Mouse (Mus musculus) embryonic facial prominence, embryonic 14.5 days (tissue): ENCODE results near the gene Nrxn2. TPM values are rescaled to one million over a fixed set of nuclear protein-coding genes. Genes with fewer than 3 reads are reported as not detected.

ENCODE experiments used
- ATAC-seq: fragments of 200-750 bp; cut with Nextera tagmentation; 2 replicates; pipeline ENCODE4 v1.8.0; 2017; ENCODE audit warnings: low read depth, moderate number of reproducible peaks, moderate TSS enrichment
- DNase-seq: peaks from one replicate; pipeline ENCODE4 v3.0.0-alpha.2; 2015; ENCODE audit warnings: low spot score
- H3K27ac ChIP-seq: fragments of 300-500 bp; sonication (generic); replicated peaks from 2 replicates; pipeline ENCODE4 v1.5.1; 2014; ENCODE audit warnings: low read depth, mild to moderate bottlenecking, low read length, moderate library complexity
- H3K27me3 ChIP-seq: fragments of 300-500 bp; sonication (generic); replicated peaks from 2 replicates; pipeline ENCODE4 v1.6.1; 2014; ENCODE audit warnings: low read length; ENCODE audit not compliant: control insufficient read depth, insufficient read depth
- H3K36me3 ChIP-seq: fragments of 300-500 bp; sonication (generic); 2 replicates; pipeline ENCODE4 v1.6.1; 2014; ENCODE audit warnings: low read length, mixed read lengths; ENCODE audit not compliant: control insufficient read depth, insufficient read depth
- H3K4me1 ChIP-seq: fragments of 300-500 bp; sonication (generic); 2 replicates; pipeline ENCODE4 v1.6.1; 2014; ENCODE audit warnings: antibody characterized with exemption, low read length; ENCODE audit not compliant: control insufficient read depth, insufficient read depth
- H3K4me2 ChIP-seq: fragments of 300-500 bp; sonication (generic); 2 replicates; pipeline ENCODE4 v1.6.1; 2014; ENCODE audit warnings: low read depth, mild to moderate bottlenecking, low read length, moderate library complexity, mixed read lengths
- H3K4me3 ChIP-seq: fragments of 300-500 bp; sonication (generic); 2 replicates; pipeline ENCODE4 v1.5.1; 2014; ENCODE audit warnings: low read depth, mild to moderate bottlenecking, low read length
- H3K9ac ChIP-seq: fragments of 300-500 bp; sonication (generic); 2 replicates; pipeline ENCODE4 v1.6.1; 2014; ENCODE audit warnings: low read depth, mild to moderate bottlenecking, low read length, moderate library complexity, mixed read lengths
- H3K9me3 ChIP-seq: fragments of 300-500 bp; sonication (generic); 2 replicates; pipeline ENCODE4 v1.6.1; 2016; ENCODE audit warnings: low read length; ENCODE audit not compliant: control insufficient read depth
- WGBS: fragments of 180-500 bp; shearing (Covaris S2); extraction: QIAGEN DNeasy Blood & Tissue Kit; methylation state at CpG from one replicate; pipeline ENCODE4 v1.1.7; 2014; 5-methylcytosine and 5-hydroxymethylcytosine counted together
- polyA plus RNA-seq: library from polyadenylated mRNA; unstranded; fragments of >200 nt; fragmentation: Nextera tagmentation; extraction: Ambion mirVana; gene quantifications from 2 replicates; pipeline ENCODE4 v1.2.1, GENCODE M21; 2014

Gene Nrxn2
- polyA plus RNA-seq, 1 experiment from 2014 or later = 3.4 TPM

DNA sequence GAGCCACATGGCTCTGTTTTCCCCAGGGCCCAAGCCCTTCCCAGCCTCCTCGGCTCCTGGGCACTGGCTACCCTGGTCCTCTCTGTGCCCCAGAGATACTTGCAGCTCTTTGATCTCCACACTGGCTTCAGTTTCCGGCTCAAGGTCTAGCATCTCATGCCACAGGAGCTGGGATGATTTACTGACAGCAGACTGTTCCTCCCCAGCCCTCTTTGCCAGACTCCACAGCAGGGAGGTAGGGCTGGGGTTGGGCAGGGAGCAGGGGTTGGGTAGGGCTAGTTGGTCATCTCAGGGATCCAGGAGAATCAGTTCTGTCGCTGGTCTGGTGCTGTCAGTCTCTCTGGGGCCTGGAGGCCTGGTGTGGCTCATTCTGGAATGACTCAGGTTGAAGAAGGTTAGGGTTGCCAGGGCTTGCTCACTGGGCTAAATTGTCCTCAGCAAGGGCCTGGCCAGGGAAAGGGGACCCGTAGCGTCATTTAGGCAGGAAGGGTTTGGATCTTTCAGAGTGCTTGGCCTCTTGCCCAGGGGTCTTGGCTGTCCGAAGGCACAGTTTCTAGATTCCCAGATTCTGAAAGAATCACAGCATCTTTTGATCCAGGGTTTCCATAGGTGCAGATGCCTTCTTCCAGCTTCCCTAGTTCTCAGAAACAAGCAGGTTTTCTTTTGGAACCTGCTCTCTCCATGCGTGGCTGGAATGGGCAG lies 28.4 kb downstream of the Nrxn2 start:
- DNase-seq (no peak), ATAC-seq (no peak)
- Histone ChIP-seq H3K4me3 (no peak overlapping the region), H3K4me1 (0 out of 2 replicates have a peak, but pooled peaks cover 4% of the 10 kb centered on the region), H3K9me3 (no peaks in the 10 kb centered on the region), H3K4me2 (no peak overlapping the region), H3K27me3 (no peaks in the 10 kb centered on the region), H3K9ac (no peak overlapping the region), H3K27ac (no peak overlapping the region), H3K36me3 (no peaks in the 10 kb centered on the region)
- 61% methylated on average over 7 of the region's 7 CpGs for WGBS

- H3K9ac ChIP-seq = no peak overlapping the region
- H3K9me3 ChIP-seq = no peaks in the 10 kb centered on the region
- no peak for DNase-seq
- no peak for ATAC-seq
- no peak overlapping the region for H3K4me2 ChIP-seq
- no peaks in the 10 kb centered on the region for H3K36me3 ChIP-seq
- WGBS = 49% methylated on average over 5 of the region's 5 CpGs
- no peak overlapping the region for H3K4me3 ChIP-seq
- no peaks in the 10 kb centered on the region for H3K27me3 ChIP-seq
- no peak overlapping the region for H3K27ac ChIP-seq
- 0 out of 2 replicates have a peak, but pooled peaks cover 4% of the 10 kb centered on the region for H3K4me1 ChIP-seq
Measured at GRCm38 (mm10) chr19:6448752-6449151, 30.2 kb downstream of the Nrxn2 start.

- Histone ChIP-seq H3K27me3 (no peaks in the 10 kb centered on the region), H3K9ac (no peak overlapping the region), H3K4me1 (0 out of 2 replicates have a peak, but pooled peaks cover 4% of the 10 kb centered on the region), H3K4me2 (no peak overlapping the region), H3K4me3 (no peak overlapping the region), H3K9me3 (no peaks in the 10 kb centered on the region), H3K36me3 (no peaks in the 10 kb centered on the region), H3K27ac (no peak overlapping the region)
- ATAC-seq = no peak
- no peak for DNase-seq
- WGBS = 65% methylated on average over 7 of the region's 7 CpGs
Measured at GRCm38 (mm10) chr19:6449841-6450240, 31.3 kb downstream of the Nrxn2 start.

- ATAC-seq (peak; percentile 91), DNase-seq (peak; percentile 93)
- Histone ChIP-seq H3K4me2 (no peak overlapping the region), H3K36me3 (no peaks in the 10 kb centered on the region), H3K9me3 (no peaks in the 10 kb centered on the region), H3K27me3 (no peaks in the 10 kb centered on the region), H3K4me1 (0 out of 2 replicates have a peak, but pooled peaks cover 4% of the 10 kb centered on the region), H3K9ac (0 out of 2 replicates have a peak overlapping the region, but pooled peaks have one; percentile 35), H3K27ac (no peak overlapping the region), H3K4me3 (no peak overlapping the region)
- WGBS = 23% methylated on average over 6 of the region's 6 CpGs
Measured at GRCm38 (mm10) chr19:6452030-6452494, 33.5 kb downstream of the Nrxn2 start.

- no peak for ATAC-seq
- Histone ChIP-seq H3K9me3 (no peaks in the 10 kb centered on the region), H3K4me3 (no peak overlapping the region), H3K27ac (no peak overlapping the region), H3K27me3 (no peaks in the 10 kb centered on the region), H3K36me3 (no peaks in the 10 kb centered on the region), H3K4me2 (no peak overlapping the region), H3K9ac (no peak overlapping the region), H3K4me1 (0 out of 2 replicates have a peak, but pooled peaks cover 3% of the 10 kb centered on the region)
- DNase-seq = peak; percentile 11
- WGBS = 62% methylated on average over 9 of the region's 9 CpGs
Measured at GRCm38 (mm10) chr19:6452672-6453310, 34.3 kb downstream of the Nrxn2 start.

GRCm38 (mm10) chr19:6453349-6453748 lies 34.8 kb downstream of the Nrxn2 start:
- 86% methylated on average over 7 of the region's 8 CpGs for WGBS

GRCm38 (mm10) chr19:6454041-6454720 lies 35.6 kb downstream of the Nrxn2 start:
- Histone ChIP-seq H3K4me1 (no peaks in the 10 kb centered on the region), H3K27me3 (no peaks in the 10 kb centered on the region), H3K27ac (no peak overlapping the region), H3K9me3 (no peaks in the 10 kb centered on the region), H3K4me3 (no peak overlapping the region), H3K36me3 (no peaks in the 10 kb centered on the region), H3K4me2 (no peak overlapping the region), H3K9ac (no peak overlapping the region)
- WGBS = 74% methylated on average over 10 of the region's 10 CpGs
- no peak for DNase-seq
- ATAC-seq = no peak

More at GRCm38 (mm10) chr19:6453349-6453748, 34.8 kb downstream of the Nrxn2 start:
- H3K27me3 ChIP-seq = no peaks in the 10 kb centered on the region
- no peak overlapping the region for H3K9ac ChIP-seq
- H3K9me3 ChIP-seq = no peaks in the 10 kb centered on the region
- H3K36me3 ChIP-seq = no peaks in the 10 kb centered on the region
- DNase-seq (no peak), ATAC-seq (no peak)
- H3K4me1 ChIP-seq = no peaks in the 10 kb centered on the region
- H3K27ac ChIP-seq = no peak overlapping the region
- H3K4me2 ChIP-seq = no peak overlapping the region
- H3K4me3 ChIP-seq = no peak overlapping the region

DNA sequence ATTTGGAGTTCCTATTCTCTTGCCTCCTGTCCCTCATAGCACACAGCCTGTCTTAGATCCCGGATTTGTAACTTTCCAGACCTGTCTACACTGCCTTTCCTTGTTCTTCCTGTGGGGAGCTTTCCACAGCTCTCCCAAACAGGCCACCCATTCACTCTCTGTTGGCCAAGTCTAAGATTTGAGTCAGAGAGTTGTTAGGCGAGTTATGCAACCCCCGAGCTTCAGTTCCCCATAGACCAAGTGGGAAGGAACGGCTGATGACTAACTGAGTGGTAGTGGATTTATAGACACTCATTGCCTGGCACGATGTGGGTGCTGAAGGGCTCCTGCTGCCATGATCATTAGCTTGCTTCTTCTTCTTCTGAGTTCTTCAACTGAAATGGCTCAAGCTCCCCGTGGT lies 41.0 kb downstream of the Nrxn2 start:
- DNase-seq (no peak), ATAC-seq (no peak)
- Histone ChIP-seq H3K4me1 (peaks cover 3% of the 10 kb centered on the region), H3K9me3 (no peaks in the 10 kb centered on the region), H3K27ac (no peak overlapping the region), H3K9ac (no peak overlapping the region), H3K36me3 (no peaks in the 10 kb centered on the region), H3K27me3 (no peaks in the 10 kb centered on the region), H3K4me2 (no peak overlapping the region), H3K4me3 (no peak overlapping the region)
- WGBS = 79% methylated on average over 6 of the region's 6 CpGs
